Mouse (Mus musculus) heart, adult 11 months (tissue): ENCODE measurements around the gene March10.
A peak's percentile ranks its signal among the peaks of the same experiment; 100 is the strongest.

Source experiments
- DNase-seq: peaks from one replicate; pipeline ENCODE4 v3.0.0; 2022

The March10 gene

DNA sequence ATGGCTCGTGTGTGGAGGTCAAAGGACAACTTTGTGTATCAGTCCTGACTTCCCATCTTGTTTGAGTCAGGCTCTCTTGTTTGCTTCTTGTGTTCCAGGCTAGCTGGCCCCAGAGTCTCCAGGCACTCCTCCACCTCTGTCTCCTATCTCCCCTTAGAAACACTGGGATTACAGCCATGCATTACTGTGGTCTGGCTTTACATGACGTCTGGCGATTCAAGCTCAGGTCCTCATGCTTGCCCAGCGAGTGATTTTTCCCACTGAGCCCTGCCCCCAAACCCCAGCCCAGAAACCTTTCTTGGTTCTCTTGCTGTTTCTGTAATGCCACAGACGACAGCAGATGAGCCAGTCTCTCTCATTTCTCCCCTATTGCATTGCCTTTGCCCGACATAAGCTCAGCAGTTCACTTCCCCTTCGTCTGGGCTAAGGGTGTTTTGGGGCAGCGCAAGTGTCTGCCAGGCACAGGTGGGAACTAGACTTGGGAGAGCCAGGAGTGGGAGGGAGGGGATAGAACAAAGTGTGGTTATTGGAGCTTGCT, 8.0 kb upstream of the March10 start:
- peak; percentile 89 for DNase-seq

- DNase-seq, result peak; percentile 93
Measured at GRCm38 (mm10) chr11:105459900-105460299, 3.4 kb upstream of the March10 start.

DNA sequence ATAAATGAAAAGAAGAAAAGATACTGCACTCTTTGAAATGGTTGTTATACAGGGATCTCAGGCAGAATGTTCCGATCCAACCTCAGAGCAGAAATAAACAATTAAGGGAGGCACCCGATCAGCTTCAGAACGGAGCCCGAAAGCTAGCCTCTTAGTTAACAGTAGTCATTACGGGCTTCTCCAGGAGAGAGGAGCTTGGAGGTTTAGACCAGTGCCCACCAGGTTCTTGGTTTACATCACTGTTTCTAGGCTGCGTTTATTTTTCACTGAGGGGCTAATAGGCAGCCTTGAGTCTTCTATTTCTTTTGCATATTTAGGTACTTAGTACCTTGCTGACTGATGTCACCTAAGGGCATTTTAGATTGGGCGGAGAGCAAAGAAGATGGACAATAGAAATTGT, 506 bp upstream of the March10 start:
- no peak for DNase-seq

GRCm38 (mm10) chr11:105455118-105455517, 1.4 kb downstream of the March10 start:
- peak; percentile 43 for DNase-seq

DNA sequence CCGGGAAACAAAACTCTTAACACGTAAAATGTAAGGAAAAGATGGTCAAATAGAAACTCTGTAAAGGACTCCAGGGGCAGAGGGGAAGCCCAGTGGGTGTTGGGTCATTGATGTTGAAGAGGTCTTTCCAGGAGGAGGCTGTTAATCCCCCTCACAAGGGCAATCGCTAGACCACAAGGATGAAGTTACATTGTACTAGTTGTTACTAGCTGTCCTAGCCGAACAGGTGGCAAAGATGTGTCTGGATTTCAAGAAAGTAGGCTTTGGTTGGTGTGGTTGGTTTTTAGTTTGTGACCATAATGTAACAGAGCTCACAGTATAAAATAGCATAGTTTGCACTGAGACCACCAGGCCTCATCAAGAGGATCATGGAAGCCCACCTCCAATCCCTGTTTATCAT, 3.5 kb downstream of the March10 start:
- no peak for DNase-seq

- peak; percentile 81 for DNase-seq
Measured at GRCm38 (mm10) chr11:105452504-105452903, 4.0 kb downstream of the March10 start.

DNA sequence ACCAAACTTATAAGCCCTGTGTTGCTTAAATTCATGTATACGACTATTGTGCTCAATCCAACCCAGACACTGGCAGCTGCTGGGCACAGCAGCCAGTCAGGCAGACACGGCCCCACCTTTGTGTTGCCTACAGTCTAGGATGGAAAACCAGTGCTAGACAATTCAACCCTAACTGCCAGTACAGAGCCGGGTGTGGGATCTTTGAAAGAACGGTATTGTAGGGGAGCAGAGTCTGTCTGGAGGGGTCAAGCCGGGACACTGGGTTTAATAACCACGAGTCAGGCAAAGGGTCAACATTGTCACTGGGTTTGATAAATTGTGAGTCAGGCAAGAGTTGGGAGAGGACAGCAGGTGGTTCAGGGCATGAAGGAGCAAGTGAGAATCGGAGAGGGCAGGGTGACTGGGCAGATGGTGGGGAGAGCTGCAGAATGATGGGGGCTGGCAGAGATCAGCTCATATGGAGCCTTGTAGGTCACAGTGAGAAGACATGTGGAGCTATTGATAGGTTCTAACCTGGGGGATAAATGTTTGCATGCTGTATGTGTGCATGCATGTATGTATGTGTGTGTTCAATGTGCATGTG, 4.9 kb downstream of the March10 start:
- DNase-seq, result peak; percentile 76

DNA sequence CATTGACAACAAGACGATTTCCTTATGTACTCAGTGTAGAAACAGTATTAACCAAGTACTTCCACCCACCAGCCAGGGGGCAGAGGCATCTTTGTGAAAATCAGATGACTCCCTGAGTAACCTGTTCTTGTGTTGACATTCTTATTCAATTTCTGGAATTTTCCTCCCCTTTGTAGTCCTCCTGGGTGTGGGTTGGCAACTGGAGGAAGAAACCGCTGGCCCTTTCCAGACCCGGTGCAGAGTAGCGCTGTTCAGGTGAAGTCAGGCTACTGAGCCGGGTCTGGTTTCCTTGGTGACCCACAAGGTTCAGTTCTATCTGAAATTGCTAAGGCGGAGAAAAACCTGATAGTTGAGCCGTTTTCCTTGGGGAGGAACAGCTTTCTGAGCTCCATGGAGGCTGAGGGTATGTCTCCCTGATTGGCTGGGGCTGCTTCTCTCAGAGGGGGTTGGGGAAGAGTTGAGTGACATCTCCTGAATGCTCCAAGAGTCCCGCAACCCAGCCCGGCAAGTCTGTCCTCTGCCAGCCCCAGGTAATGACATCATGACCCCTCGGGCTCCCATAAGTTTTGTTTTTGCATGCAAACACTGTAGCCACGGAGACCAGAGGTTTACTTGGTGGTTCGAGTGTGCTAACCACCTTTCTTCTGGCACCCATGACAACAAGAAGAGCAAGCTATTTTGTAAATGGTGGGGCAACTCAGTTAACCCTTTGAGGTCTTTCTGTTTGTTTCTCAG, 6.8 kb downstream of the March10 start:
- DNase-seq, result no peak

GRCm38 (mm10) chr11:105447661-105448060, 8.9 kb downstream of the March10 start:
- peak; percentile 92 for DNase-seq

- no peak for DNase-seq
Measured at GRCm38 (mm10) chr11:105446221-105446620, 10.3 kb downstream of the March10 start.

DNA sequence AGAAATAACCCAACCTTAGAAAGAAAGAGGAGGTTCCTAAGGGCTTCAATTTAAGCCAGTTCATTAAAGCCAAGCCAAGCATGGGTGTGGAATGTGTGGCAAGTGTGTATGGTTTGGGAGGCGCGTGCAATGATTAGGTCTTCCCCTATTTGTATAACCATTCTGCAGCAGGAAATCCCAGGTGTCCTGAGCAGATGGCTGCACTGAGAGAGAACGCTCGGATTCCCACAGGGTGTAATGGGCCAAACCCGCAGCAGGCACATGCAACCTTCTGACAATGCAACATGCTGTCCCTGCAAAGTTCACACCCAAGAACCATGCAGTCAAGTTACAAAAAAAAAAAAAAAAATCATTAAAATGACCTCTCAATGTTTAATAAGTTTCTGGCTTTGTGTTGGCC, 10.8 kb downstream of the March10 start:
- DNase-seq, result no peak

DNA sequence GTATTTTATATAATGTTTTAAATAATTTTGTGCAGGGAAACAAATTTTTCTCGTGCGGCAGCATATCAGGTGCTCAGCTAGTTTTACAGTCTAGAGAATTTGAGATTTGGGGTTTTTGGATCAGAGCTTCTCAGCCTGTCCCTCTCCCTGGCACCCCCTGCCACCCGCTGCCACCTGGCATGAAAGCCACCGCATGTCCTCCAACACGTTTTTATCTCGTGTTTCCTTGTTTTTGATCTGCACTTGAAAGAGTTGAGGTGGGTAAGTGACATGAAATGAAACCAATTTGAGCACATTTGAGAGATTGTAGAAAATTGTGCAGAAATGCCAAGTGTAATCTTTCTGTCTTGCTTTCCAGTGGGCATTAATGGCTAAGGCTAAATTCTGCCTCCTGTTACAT, 11.6 kb downstream of the March10 start:
- DNase-seq, result no peak

DNA sequence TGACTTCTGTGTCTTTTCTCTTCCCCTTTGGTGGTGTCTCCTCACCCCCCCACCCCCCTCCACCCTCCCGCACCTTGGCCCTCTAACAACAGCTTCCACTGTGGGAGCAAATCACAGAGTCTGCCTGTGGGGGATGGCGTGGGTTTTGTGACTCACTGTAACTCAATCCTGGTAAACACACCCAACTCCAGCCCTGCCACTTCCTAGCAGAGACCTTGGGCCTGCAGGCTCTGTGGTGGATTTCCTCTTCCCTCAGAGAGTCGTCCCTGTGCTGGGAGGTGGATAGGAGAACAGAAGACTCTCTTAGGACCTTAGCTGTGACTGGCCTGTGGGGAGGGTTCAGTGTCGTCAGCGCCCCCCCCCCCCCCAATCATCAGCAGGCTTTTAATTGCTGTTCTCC, 13.0 kb downstream of the March10 start:
- DNase-seq, result no peak

GRCm38 (mm10) chr11:105439796-105440195, 16.7 kb downstream of the March10 start:
- no peak for DNase-seq

DNA sequence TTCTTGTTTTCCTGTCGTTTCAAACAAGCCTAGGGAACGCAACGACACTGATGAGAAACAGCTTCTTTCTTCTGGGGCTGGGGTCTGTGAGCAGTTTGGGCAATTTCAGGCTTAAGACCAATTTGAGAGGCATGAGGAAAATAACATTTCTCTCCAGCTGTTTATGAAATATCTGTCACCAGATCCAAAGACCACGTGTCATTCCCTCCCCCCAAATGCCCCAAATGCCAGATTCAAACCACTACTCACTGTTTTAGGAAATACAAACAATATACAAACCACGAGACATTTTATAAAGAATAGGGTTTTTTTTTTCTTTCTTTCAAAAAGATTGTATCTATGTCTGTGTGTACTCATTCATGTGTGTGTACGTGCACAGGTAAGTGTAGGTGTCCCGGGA, 17.6 kb downstream of the March10 start:
- DNase-seq, result no peak

- DNase-seq, result no peak
Measured at GRCm38 (mm10) chr11:105426441-105426840, 30.1 kb downstream of the March10 start.

DNA sequence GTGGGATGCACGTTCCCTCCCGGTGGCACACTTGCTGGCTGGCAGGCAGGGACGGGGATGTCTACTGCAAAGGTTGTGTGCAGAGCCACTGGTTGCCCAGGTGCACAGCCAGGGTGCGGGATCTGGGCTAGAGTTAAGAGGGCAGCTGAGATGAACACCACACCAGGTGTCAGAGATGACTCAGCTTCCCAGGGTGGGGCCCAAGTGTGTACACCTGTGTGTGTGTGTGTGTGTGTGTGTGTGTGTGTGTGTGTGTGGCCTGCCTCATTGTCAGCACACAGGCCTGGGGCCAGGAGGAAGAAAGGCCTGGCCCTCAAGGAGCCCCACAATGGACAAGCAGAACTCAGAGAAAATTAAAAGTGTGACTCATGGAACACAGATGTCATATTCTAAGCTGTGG, 31.9 kb downstream of the March10 start:
- DNase-seq, result peak; percentile 90

- DNase-seq, result peak; percentile 96
Measured at GRCm38 (mm10) chr11:105420671-105421450, 35.7 kb downstream of the March10 start.

GRCm38 (mm10) chr11:105419946-105420345, 36.6 kb downstream of the March10 start:
- no peak for DNase-seq

- DNase-seq, result no peak
Measured at GRCm38 (mm10) chr11:105414009-105414408, 42.5 kb downstream of the March10 start.

GRCm38 (mm10) chr11:105409408-105409807, 47.1 kb downstream of the March10 start:
- DNase-seq, result no peak

GRCm38 (mm10) chr11:105407846-105408441, 48.6 kb downstream of the March10 start:
- DNase-seq, result no peak

GRCm38 (mm10) chr11:105402355-105402754, 54.2 kb downstream of the March10 start:
- no peak for DNase-seq
